Mouse (Mus musculus) heart, adult 2 months (tissue): Measurements from ENCODE around the gene Foxo1. TPM values are rescaled to one million over a fixed set of nuclear protein-coding genes. Genes with fewer than 3 reads are reported as not detected.

Source experiments
- DNase-seq, 2 experiments: peaks; one replicate each; pipeline ENCODE4 v3.0.0; 2021
- H3K27ac ChIP-seq: fragments of 200-600 bp; 2 replicates; pipeline ENCODE4 v1.8.1; 2022
- H3K27me3 ChIP-seq: fragments of 200-500 bp; 2 replicates; pipeline ENCODE4 v1.6.1; 2012; ENCODE audit warnings: mild to moderate bottlenecking, low read length, inconsistent platforms, mixed read lengths; ENCODE audit not compliant: control insufficient read depth, insufficient read depth
- H3K36me3 ChIP-seq: fragments of 200-500 bp; 2 replicates; pipeline ENCODE4 v1.6.1; 2012; ENCODE audit warnings: low read length, inconsistent platforms; ENCODE audit not compliant: control insufficient read depth, insufficient read depth
- H3K4me1 ChIP-seq: fragments of 200-500 bp; 2 replicates; pipeline ENCODE4 v1.6.1; 2011; ENCODE audit warnings: low read length; ENCODE audit not compliant: control insufficient read depth, insufficient read depth
- H3K4me3 ChIP-seq: fragments of 200-600 bp; 2 replicates; pipeline ENCODE4 v1.8.1; 2022
- H3K79me2 ChIP-seq: fragments of 200-500 bp; replicated peaks from 2 replicates; pipeline ENCODE4 v1.6.1; 2012; ENCODE audit warnings: mild to moderate bottlenecking, inconsistent platforms, low read length, moderate library complexity, mixed read lengths; ENCODE audit not compliant: control insufficient read depth, insufficient read depth
- H3K9ac ChIP-seq: fragments of 200-500 bp; 2 replicates; pipeline ENCODE4 v1.6.1; 2012; ENCODE audit warnings: low read depth, mild to moderate bottlenecking, control low read depth, inconsistent platforms, low read length, mixed read lengths
- CTCF ChIP-seq: fragments of 200-600 bp; IDR thresholded peaks from 2 replicates; pipeline ENCODE4 v1.8.1; 2022; ENCODE audit warnings: antibody characterized with exemption, mild to moderate bottlenecking, moderate library complexity
- EP300 ChIP-seq: fragments of 200-500 bp; IDR thresholded peaks from 2 replicates; pipeline ENCODE4 v1.6.1; 2011; ENCODE audit warnings: low read depth, low read length, control low read depth; ENCODE audit not compliant: insufficient read depth
- POLR2A ChIP-seq: fragments of 200-500 bp; IDR thresholded peaks from 2 replicates; pipeline ENCODE4 v1.6.1; 2011; ENCODE audit warnings: mild to moderate bottlenecking, low read depth, low read length, control low read depth; ENCODE audit not compliant: insufficient read depth
- WGBS: fragments of 180-500 bp; shearing (Covaris S2); methylation state at CpG from one replicate; pipeline ENCODE4 v1.1.7; 2018; 5-methylcytosine and 5-hydroxymethylcytosine counted together
- intact Hi-C: fragments of 180-260 bp; cut with DNase I; formaldehyde crosslinking; loops from one replicate; pipeline ENCODE4 v1.15.1; 2025
- polyA plus RNA-seq: library from polyadenylated mRNA; depleted of rRNA; stranded (reverse); fragments of >200 nt; gene quantifications from 2 replicates; pipeline ENCODE4 v1.2.3, GENCODE M21; 2012; rRNA removed
- total RNA-seq, 2 experiments: library from RNA; stranded (reverse); gene quantifications; 2 replicates each; pipeline ENCODE4 v1.2.3; 2021

Foxo1 gene
- total and polyA plus RNA-seq, 3 experiments = 7.7 to 12.9 (median 12.2) TPM

- Histone ChIP-seq H3K9ac (no peak overlapping the region), H3K27ac (no peak overlapping the region), H3K79me2 (no peaks in the 10 kb centered on the region), H3K36me3 (no peaks in the 10 kb centered on the region), H3K4me1 (peaks cover 9% of the 10 kb centered on the region), H3K27me3 (no peaks in the 10 kb centered on the region), H3K4me3 (no peak overlapping the region)
- DNase-seq = no peak
- WGBS = 89% methylated on average over 10 of the region's 10 CpGs
- intact Hi-C loops = no loop called here
- no peak for TF ChIP-seq CTCF
- TF ChIP-seq POLR2A = no peak
- no peak for TF ChIP-seq EP300
Measured at GRCm38 (mm10) chr3:52396951-52397615, 128.9 kb downstream of the Foxo1 start.

GRCm38 (mm10) chr3:52397961-52398360 is 129.8 kb downstream of the Foxo1 start:
- intact Hi-C loops = no loop called here
- WGBS = 87% methylated on average over 8 of the region's 8 CpGs
- TF ChIP-seq EP300 = no peak
- no peak for TF ChIP-seq POLR2A
- TF ChIP-seq CTCF = no peak
- Histone ChIP-seq H3K9ac (no peak overlapping the region), H3K27ac (no peak overlapping the region), H3K27me3 (no peaks in the 10 kb centered on the region), H3K4me3 (no peak overlapping the region), H3K79me2 (no peaks in the 10 kb centered on the region), H3K4me1 (peaks cover 9% of the 10 kb centered on the region), H3K36me3 (no peaks in the 10 kb centered on the region)
- no peak for DNase-seq

- no peak for DNase-seq
- Histone ChIP-seq H3K4me3 (peak overlapping the region; percentile 42), H3K4me1 (peaks cover 9% of the 10 kb centered on the region), H3K27me3 (no peaks in the 10 kb centered on the region), H3K27ac (peak overlapping the region; percentile 75), H3K79me2 (no peaks in the 10 kb centered on the region), H3K9ac (0 out of 2 replicates have a peak overlapping the region, but pooled peaks have one; percentile 11), H3K36me3 (no peaks in the 10 kb centered on the region)
- TF ChIP-seq CTCF (no peak), POLR2A (no peak), EP300 (no peak)
- intact Hi-C loops = no loop called here
- WGBS = 39% methylated on average over 19 of the region's 19 CpGs
Measured at GRCm38 (mm10) chr3:52400284-52401161, 132.4 kb downstream of the Foxo1 start.

GRCm38 (mm10) chr3:52401162-52401928 is 133.2 kb downstream of the Foxo1 start:
- Histone ChIP-seq H3K4me3 (peak overlapping the region; percentile 42), H3K27me3 (no peaks in the 10 kb centered on the region), H3K36me3 (no peaks in the 10 kb centered on the region), H3K79me2 (no peaks in the 10 kb centered on the region), H3K4me1 (peaks cover 9% of the 10 kb centered on the region), H3K9ac (peak overlapping the region; percentile 70), H3K27ac (peak overlapping the region; percentile 75)
- intact Hi-C loops = no loop called here
- TF ChIP-seq EP300 = no peak
- no peak; the same call in 1 of the 2 replicates for TF ChIP-seq POLR2A
- TF ChIP-seq CTCF = peak; percentile 54
- WGBS = 2% methylated on average over 26 of the region's 26 CpGs
- DNase-seq = peak; percentile 70 to 71

Other genes starting within 250 kb of the Foxo1 start
- 1 to 10 TPM; 2.7 to 2.8 TPM for gene Maml3, start 163.3 kb upstream of the Foxo1 start, total RNA-seq
- gene Maml3, start 163.3 kb upstream of the Foxo1 start, polyA plus RNA-seq = 1.9 and 2.0 TPM in 2 replicates